Mouse (Mus musculus): ENCODE data around the gene Dtymk. TPM values are rescaled to one million over a fixed set of nuclear protein-coding genes. Genes with fewer than 3 reads are reported as not detected.

Dtymk gene
- polyA plus RNA-seq, 1 experiment, result 45.2 TPM

DNA sequence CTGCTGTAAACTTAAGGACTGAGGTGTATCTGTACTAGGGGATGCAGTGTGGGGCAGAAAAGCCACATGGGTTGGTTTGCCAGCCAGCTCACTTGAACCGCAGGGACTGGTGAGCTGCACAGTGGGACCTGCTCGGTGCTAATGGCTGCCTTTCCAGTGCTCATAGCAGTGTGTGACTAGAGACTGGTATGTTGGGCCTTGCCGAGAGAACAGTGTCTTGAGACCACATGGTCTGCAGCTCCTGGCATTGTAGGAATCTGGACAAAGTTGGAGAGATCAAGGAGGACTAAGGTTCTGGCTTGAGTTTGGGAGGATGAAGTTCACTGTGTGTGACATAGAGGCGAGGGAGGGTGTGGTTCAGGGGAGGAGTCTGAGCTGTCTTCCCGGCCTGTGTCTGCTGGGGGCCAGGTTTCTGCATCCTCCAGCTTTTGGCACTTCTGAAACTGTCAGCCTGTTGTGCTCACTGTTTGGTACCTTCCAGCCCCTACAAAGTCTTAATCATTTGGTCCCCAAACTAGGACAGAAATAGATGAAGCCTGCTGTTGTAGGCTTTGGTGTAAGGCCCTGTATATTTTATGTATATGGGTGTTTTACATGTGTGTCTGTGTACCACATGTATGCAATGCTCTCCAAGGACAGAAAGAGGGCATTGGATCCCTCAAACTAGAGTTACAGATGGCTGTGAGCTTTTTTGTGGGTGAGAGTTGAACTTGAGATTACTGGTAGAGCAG lies 3.7 kb upstream of the Dtymk start:
- no peak for TF ChIP-seq FLI1 (IDR thresholded peaks at IDR 0.05; ENCODE audit: low read length)
- no peak for TF ChIP-seq GATA1 (IDR thresholded peaks at IDR 0.05; ENCODE audit: borderline replicate concordance, low read length)
- peaks cover 49% of the 10 kb centered on the region for H3K4me1 ChIP-seq
- H3K9me3 ChIP-seq, result no peaks in the 10 kb centered on the region
- no peaks in the 10 kb centered on the region for H3K27me3 ChIP-seq (replicated peaks)
- peaks cover 41% of the 10 kb centered on the region for H3K36me3 ChIP-seq (replicated peaks; ENCODE audit: low read length)
- H3K4me3 ChIP-seq (replicated peaks), result peak overlapping the region; percentile 67

- H3K36me3 ChIP-seq (replicated peaks; ENCODE audit: low read length), result peaks cover 39% of the 10 kb centered on the region
- TF ChIP-seq GATA1 (IDR thresholded peaks at IDR 0.05; ENCODE audit: borderline replicate concordance, low read length) (no peak), FLI1 (IDR thresholded peaks at IDR 0.05; ENCODE audit: low read length) (no peak)
- H3K27me3 ChIP-seq (replicated peaks), result no peaks in the 10 kb centered on the region
- peaks cover 53% of the 10 kb centered on the region for H3K4me1 ChIP-seq
- H3K9me3 ChIP-seq, result no peaks in the 10 kb centered on the region
- H3K4me3 ChIP-seq (replicated peaks), result peak overlapping the region; percentile 96
These were observed 3.1 kb upstream of the Dtymk start for GRCm38 (mm10) chr1:93804818-93805217.

GRCm38 (mm10) chr1:93803556-93804507 lies 2.1 kb upstream of the Dtymk start, which contains the start of gene Ing5:
Gene Ing5, plus strand, starts transcription at chr1:93803965.
- H3K4me1 ChIP-seq, result peaks cover 63% of the 10 kb centered on the region
- TF ChIP-seq GATA1 (IDR thresholded peaks at IDR 0.05; ENCODE audit: borderline replicate concordance, low read length), result no peak
- no peak for TF ChIP-seq FLI1 (IDR thresholded peaks at IDR 0.05; ENCODE audit: low read length)
- H3K9me3 ChIP-seq, result no peaks in the 10 kb centered on the region
- peak within 1 kb of the TSS; percentile 96 for H3K4me3 ChIP-seq (replicated peaks)
- peaks cover 43% of the 10 kb centered on the region for H3K36me3 ChIP-seq (replicated peaks; ENCODE audit: low read length)
- no peaks in the 10 kb centered on the region for H3K27me3 ChIP-seq (replicated peaks)

- TF ChIP-seq FLI1 (IDR thresholded peaks at IDR 0.05; ENCODE audit: low read length), result no peak
- TF ChIP-seq GATA1 (IDR thresholded peaks at IDR 0.05; ENCODE audit: borderline replicate concordance, low read length), result no peak
- H3K27me3 ChIP-seq (replicated peaks), result no peaks in the 10 kb centered on the region
- H3K36me3 ChIP-seq (replicated peaks; ENCODE audit: low read length), result peaks cover 43% of the 10 kb centered on the region
- H3K4me3 ChIP-seq (replicated peaks), result peak overlapping the region; percentile 96
- no peaks in the 10 kb centered on the region for H3K9me3 ChIP-seq
- H3K4me1 ChIP-seq, result peaks cover 72% of the 10 kb centered on the region
These were observed 1.0 kb upstream of the Dtymk start for GRCm38 (mm10) chr1:93802771-93803170.

DNA sequence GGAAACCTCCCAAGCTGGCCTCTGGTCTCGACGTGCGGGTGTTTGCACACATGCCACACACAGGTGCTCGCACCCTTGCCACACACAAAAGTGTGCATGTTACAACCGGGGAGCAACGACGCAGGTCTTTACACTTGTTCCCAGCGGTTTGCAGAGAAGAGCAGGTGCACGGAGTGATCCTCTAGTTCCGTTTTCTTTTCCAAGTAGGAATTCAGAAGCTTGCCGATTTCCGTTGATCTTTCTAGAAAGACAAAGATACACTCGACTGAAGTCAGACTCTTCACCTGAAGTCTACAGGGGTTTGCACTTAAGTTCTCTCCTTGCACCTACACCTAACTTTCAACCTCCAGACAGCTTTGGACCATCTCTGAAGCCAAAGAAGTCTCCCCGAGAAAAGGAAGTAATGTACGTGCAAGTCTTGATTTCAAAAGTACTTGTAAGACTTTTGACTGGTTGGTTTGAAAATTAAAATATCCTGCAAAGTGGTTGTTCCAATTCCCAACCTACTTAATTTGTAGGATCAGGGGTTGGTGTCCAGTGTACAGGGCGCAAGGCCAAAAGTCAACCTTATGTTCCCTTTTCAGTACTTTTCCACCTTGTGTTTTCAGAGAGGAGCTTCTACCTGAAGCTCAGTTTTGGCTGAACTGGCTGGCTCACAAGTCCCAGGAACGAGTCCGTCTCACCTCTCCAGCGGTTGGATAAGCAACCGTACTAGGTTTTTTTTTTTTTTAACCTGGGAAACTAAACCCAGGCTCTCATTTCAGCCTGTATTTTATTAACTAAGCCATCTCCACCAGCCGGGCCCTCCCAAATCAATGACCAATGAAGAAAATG lies 847 bp downstream of the Dtymk start:
- Histone ChIP-seq H3K4me1 (peaks cover 81% of the 10 kb centered on the region), H3K36me3 (replicated peaks; ENCODE audit: low read length) (peaks cover 44% of the 10 kb centered on the region)

GRCm38 (mm10) chr1:93795886-93796285 lies 5.8 kb downstream of the Dtymk start:
- Histone ChIP-seq H3K4me1 (peaks cover 62% of the 10 kb centered on the region), H3K36me3 (replicated peaks; ENCODE audit: low read length) (peaks cover 87% of the 10 kb centered on the region)
- TF ChIP-seq GATA1 (IDR thresholded peaks at IDR 0.05; ENCODE audit: borderline replicate concordance, low read length) (no peak), FLI1 (IDR thresholded peaks at IDR 0.05; ENCODE audit: low read length) (no peak)

More for the DNA sequence above, 847 bp downstream of the Dtymk start:
- peak overlapping the region; percentile 96 for H3K4me3 ChIP-seq (replicated peaks)
- no peak for TF ChIP-seq FLI1 (IDR thresholded peaks at IDR 0.05; ENCODE audit: low read length)
- no peak for TF ChIP-seq GATA1 (IDR thresholded peaks at IDR 0.05; ENCODE audit: borderline replicate concordance, low read length)
- no peaks in the 10 kb centered on the region for H3K27me3 ChIP-seq (replicated peaks)
- no peaks in the 10 kb centered on the region for H3K9me3 ChIP-seq

DNA sequence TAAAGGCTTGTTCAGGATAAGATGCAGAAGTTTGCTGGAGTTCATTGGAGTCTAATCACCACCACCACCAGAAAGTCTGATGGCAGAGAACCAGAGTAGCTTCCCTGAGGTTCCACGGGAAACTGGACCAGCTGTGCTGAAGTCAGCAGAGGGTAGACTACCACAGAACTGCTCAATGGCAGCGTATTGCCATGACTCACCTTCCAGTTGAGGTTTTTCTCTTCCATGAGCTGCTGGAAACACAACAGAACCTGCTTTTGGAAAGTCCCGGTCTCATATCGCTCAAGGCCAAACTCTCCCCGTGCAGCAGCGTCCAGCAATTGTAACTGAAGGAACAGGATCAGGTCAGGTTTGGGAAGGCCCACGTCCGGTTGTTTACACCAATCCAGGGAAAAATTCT lies 7.2 kb downstream of the Dtymk start:
- H3K4me1 ChIP-seq, result peaks cover 50% of the 10 kb centered on the region
- H3K4me3 ChIP-seq (replicated peaks), result no peak overlapping the region
- no peaks in the 10 kb centered on the region for H3K9me3 ChIP-seq
- peaks cover 93% of the 10 kb centered on the region for H3K36me3 ChIP-seq (replicated peaks; ENCODE audit: low read length)
- H3K27me3 ChIP-seq (replicated peaks), result no peaks in the 10 kb centered on the region
- TF ChIP-seq GATA1 (IDR thresholded peaks at IDR 0.05; ENCODE audit: borderline replicate concordance, low read length) (no peak), FLI1 (IDR thresholded peaks at IDR 0.05; ENCODE audit: low read length) (no peak)

More at GRCm38 (mm10) chr1:93795886-93796285, 5.8 kb downstream of the Dtymk start:
- Histone ChIP-seq H3K4me3 (replicated peaks) (no peak overlapping the region), H3K27me3 (replicated peaks) (no peaks in the 10 kb centered on the region), H3K9me3 (no peaks in the 10 kb centered on the region)

- Histone ChIP-seq H3K4me3 (replicated peaks) (no peak overlapping the region), H3K4me1 (peaks cover 27% of the 10 kb centered on the region), H3K36me3 (replicated peaks; ENCODE audit: low read length) (peaks cover 91% of the 10 kb centered on the region), H3K9me3 (no peaks in the 10 kb centered on the region), H3K27me3 (replicated peaks) (no peaks in the 10 kb centered on the region)
- TF ChIP-seq GATA1 (IDR thresholded peaks at IDR 0.05; ENCODE audit: borderline replicate concordance, low read length) (no peak), FLI1 (IDR thresholded peaks at IDR 0.05; ENCODE audit: low read length) (no peak)
These were observed 14.8 kb downstream of the Dtymk start for GRCm38 (mm10) chr1:93786912-93787311.

DNA sequence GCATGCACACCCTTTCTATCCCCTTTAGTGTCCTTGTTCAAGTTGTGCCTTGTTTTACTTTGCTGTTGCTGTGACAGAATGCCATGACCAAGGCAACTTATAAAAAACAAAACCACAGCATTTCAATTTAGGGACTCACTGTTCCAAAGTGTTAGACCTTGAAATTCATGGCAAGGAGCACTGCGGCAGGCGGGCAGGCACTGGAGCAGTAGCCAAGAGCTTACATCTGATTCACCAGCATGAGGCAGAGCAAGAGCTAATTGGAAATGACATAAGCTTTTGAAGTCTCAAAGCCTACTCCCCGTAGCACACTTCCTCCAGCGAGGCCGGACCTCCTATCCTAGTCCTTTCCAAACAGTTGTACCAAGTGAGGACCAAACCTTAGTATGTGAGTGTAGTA lies 25.0 kb downstream of the Dtymk start:
- TF ChIP-seq FLI1 (IDR thresholded peaks at IDR 0.05; ENCODE audit: low read length) (no peak), GATA1 (IDR thresholded peaks at IDR 0.05; ENCODE audit: borderline replicate concordance, low read length) (no peak)
- no peaks in the 10 kb centered on the region for H3K9me3 ChIP-seq
- no peaks in the 10 kb centered on the region for H3K27me3 ChIP-seq (replicated peaks)
- peaks cover 92% of the 10 kb centered on the region for H3K36me3 ChIP-seq (replicated peaks; ENCODE audit: low read length)
- H3K4me3 ChIP-seq (replicated peaks), result no peak overlapping the region
- H3K4me1 ChIP-seq, result peaks cover 14% of the 10 kb centered on the region
